Mouse (Mus musculus): ENCODE measurements around the gene Dbf4. TPM values are rescaled to one million over a fixed set of nuclear protein-coding genes. Genes with fewer than 3 reads are reported as not detected.

Dbf4 gene
- 6.9 and 9.1 TPM in 2 replicates for polyA plus RNA-seq (2012; ENCODE audit: low replicate concordance)

GRCm38 (mm10) chr5:8422157-8422931 is at the start of gene Dbf4, which contains the start of gene Slc25a40:
Dbf4 (minus strand) TSS chr5:8422716.
Slc25a40 (plus strand) TSS chr5:8422850.

GRCm38 (mm10) chr5:8367614-8368327 is 54.7 kb downstream of the Dbf4 start, which contains the start of gene Adam22:
Adam22 (minus strand) TSS chr5:8368160.

Other genes with a start within 250 kb of the Dbf4 start
- gene Adam22, start 54.6 kb downstream of the Dbf4 start, polyA plus RNA-seq (2012; ENCODE audit: low replicate concordance), result 1.5 and 2.2 TPM in 2 replicates
- 2.0 and 4.1 TPM in 2 replicates for gene Slc25a40, start 134 bp upstream of the Dbf4 start, polyA plus RNA-seq (2012; ENCODE audit: low replicate concordance)
- gene Rundc3b, start 200.2 kb upstream of the Dbf4 start, polyA plus RNA-seq (2012; ENCODE audit: low replicate concordance), result 1.4 and 2.1 TPM in 2 replicates
- 1.1 and 1.5 TPM in 2 replicates for gene Abcb1a, start 237.4 kb upstream of the Dbf4 start, polyA plus RNA-seq (2012; ENCODE audit: low replicate concordance)